Mouse (Mus musculus): Measurements from ENCODE around the gene Tnfaip8l2.
"Not testable (repeated sequence)": the region's sequence is repeated elsewhere in the genome, so short reads cannot be mapped to it uniquely, and the experiment has no call there.

Gene Tnfaip8l2

GRCm38 (mm10) chr3:95112760-95113159, 29.4 kb downstream of the Tnfaip8l2 start:
- in situ Hi-C loops (cut with MboI), result no loop called here

- in situ Hi-C loops (cut with MboI), result no loop called here
Observed at GRCm38 (mm10) chr3:95110911-95111726, 31.0 kb downstream of the Tnfaip8l2 start, which contains the start of gene Vps72. TSS of gene Vps72 (plus strand) at chr3:95111022.

GRCm38 (mm10) chr3:95107898-95108297, 34.3 kb downstream of the Tnfaip8l2 start:
- in situ Hi-C loops (cut with MboI), result no loop called here

DNA sequence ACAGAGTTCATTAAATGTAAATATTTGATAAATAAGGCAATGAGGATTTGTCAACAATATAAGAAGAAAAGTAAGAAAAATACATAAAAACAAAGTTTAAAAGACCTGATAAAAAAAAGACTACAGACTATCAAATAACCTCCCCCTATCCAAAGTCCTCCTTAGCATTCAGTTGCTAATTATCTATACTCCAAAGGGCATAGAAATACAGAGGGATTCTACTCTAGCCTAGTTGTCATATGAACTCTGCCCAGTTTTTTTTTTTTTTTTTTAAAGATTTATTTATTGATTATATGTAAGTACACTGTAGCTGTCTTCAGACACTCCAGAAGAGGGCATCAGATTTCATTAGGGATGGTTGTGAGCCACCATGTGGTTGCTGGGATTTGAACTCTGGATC, 34.9 kb downstream of the Tnfaip8l2 start:
- in situ Hi-C loops (cut with MboI), result not testable (repeated sequence)

- in situ Hi-C loops (cut with MboI), result no loop called here
Observed at GRCm38 (mm10) chr3:95106338-95107117, 35.6 kb downstream of the Tnfaip8l2 start, which contains the start of gene Pip5k1a. TSS of gene Pip5k1a (minus strand) at chr3:95106930.

- in situ Hi-C loops (cut with MboI), result no loop called here
Observed at GRCm38 (mm10) chr3:95105586-95106337, 36.4 kb downstream of the Tnfaip8l2 start.

- in situ Hi-C loops (cut with MboI), result no loop called here
Observed at GRCm38 (mm10) chr3:95105121-95105520, 37.0 kb downstream of the Tnfaip8l2 start.

- in situ Hi-C loops (cut with MboI), result no loop called here
Observed at GRCm38 (mm10) chr3:95100854-95101253, 41.3 kb downstream of the Tnfaip8l2 start.
